Mouse (Mus musculus) adrenal gland, postnatal 36 days (tissue): ENCODE data around the gene Slc44a5. TPM values are rescaled to one million over a fixed set of nuclear protein-coding genes. Genes with fewer than 3 reads are reported as not detected.
"Not testable (repeated sequence)": the region's sequence is repeated elsewhere in the genome, so short reads cannot be mapped to it uniquely, and the experiment has no call there.

Experiments used
- DNase-seq, 2 experiments: peaks; one replicate each; pipeline ENCODE4 v3.0.0; 2021; ENCODE audit warnings: mixed read lengths in 1 of 2
- total RNA-seq, 2 experiments: library from RNA; stranded (reverse); gene quantifications; 2 replicates each; pipeline ENCODE4 v1.2.3; 2021

Gene Slc44a5
- total RNA-seq, 2 experiments from 2014 or later, result 0.07 TPM

DNA sequence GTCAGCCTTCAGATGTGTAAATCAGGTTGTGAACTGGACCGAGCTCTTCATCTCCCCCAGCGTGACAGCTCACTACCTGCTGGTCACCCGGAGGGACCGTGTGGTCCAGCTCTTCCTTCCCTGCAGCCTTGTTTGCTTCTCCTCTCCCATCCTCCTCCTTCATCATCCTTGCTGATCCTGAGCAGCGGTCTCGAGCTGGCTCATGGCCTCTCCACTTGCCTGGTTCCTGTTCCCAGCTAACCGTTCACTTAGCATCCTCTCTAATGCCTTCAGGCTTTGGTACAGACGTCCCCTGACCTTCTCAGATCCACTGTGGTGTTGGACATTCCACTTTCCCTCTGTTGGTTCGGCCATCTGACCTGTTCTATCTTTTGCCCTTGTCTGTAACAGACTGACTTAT is 128.4 kb downstream of the Slc44a5 start:
- DNase-seq, result no peak

DNA sequence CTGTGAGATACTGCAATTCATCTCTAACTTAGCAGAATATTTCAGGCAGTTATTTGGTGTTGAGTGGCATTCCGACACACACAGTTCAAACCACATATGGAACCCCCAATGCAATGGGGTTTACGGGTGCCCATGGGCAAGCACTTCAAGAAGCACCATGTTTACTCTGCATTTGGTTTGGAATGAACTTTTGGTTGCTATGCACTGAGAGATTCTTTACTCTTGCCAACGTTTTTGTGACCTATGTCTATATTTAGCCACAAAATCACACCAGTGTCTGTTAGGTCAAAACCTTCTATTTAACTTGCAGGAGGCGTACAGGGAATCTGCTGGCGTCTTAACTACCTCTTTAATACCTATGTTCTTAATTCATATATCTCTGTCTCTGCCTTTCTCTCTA is 137.3 kb downstream of the Slc44a5 start:
- DNase-seq, result no peak

DNA sequence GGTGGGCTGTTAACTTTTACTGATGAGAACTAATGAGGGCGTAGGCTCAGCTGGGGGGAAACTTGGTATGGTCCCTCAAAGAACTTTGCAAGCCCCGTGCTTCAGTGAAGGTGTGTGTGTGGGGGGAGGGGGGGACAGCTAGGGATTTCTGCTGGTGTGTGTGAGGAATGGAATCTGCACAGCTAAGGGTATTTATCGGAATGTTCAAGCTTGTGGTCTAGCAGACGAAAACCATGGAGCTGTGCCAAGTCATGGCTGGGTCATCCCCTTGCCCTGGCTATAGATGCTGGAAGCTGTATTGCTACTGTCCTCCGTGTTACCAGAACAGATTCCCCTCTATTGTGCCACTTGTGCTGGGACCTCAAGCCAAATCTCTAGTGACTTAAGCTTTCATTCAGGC is 138.0 kb downstream of the Slc44a5 start:
- DNase-seq, result no peak

DNA sequence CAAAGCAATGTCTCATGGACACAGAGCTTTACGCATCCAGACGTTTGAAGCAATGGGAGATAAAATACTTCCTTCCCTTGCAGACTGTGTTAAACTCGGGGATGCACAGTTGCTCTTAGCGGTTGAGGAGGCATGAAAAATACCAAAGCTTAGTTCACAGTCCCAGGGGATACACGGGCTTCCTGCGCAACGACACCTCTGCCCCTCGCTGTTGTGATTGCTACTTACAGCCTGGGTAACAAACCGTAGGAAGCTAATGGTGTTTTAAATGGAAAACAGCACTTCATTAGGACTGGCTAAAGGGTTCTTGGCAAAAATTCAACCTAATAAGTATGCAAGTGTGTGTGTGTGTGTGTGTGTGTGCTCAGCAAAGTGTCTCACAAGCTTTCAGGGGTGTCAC is 141.8 kb downstream of the Slc44a5 start:
- no peak for DNase-seq

DNA sequence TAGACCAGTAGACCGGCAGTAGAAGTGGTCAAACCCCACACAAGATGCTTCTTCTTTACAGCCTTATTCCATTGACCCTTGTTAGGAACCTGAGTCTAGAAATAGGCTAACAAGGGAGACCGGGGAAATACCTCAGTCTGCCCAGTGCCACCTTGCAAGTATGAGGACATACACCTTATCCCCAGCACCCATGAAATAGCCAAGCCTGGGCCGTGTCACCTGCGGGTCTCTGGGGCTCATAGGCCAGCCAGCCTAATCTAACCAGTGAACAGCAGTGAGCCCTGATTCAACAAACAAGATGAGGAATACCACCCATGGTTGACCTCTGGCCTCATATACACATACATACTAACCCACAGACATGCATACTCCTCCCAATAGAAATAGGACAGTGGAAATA is 142.2 kb downstream of the Slc44a5 start:
- DNase-seq, result no peak

DNA sequence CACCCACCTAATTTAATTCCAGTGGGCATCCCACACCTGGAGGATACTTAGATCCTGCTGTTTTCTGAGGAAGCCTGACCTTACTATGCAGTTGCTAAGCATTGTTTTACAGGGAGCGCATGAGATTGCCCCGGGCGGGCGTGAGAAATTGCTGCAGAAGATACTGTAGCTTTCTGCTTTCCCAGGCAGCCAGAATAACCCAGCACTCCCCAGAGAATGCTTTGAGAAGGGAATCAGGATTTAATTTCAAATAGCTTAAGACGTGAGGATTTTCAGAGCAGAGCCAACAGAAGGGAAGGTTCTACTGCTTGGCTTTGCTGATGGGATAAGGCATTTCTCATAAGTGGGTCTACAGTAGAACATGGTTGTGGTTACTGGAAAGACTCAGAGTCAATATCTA is 142.8 kb downstream of the Slc44a5 start:
- no peak for DNase-seq

DNA sequence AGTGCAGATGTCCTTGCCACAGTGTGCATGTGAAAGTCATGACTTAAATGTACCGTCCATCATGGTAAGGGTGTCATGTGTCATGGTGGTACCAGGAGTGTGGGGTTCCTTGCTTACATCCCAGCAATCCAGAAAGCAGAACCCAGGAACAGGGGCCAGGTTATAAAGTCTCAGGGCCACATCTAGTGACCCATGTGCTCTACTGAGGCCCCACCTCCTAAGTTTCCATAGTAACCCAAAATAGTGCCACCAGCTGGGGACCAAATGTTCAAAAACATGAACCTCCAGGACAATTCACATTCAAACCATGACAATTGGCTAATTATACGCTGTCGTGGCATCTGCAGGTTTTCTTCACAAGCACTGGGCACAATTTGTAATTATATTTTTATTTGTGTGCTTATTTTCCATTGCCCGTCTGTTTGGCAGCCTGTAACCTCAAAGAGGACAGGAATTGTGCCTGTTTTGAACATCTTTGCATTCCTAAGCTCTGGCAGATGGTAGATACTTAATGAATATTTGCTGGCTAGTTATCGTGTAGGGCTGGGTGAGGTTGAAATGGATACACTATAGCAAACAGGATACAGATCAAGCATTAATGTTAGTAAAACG is 145.9 kb downstream of the Slc44a5 start:
- no peak for DNase-seq

DNA sequence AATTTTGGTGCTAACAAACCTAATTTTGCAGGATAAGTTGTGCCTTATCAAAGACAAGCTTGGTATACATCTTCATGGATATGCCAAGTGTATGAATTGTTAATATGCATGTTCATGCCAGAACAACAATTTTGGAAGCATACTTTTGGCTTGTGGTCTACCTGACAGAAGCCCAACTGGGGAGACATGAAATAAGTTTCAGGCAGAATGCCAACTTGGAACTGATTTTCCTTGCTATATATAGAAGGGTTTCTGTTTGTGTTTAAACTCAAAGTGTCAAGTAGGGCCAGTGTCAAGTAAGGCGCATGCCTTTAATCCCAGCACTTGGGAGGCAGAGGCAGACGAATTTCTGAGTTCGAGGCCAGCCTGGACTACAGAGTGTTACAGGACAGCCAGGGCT is 149.3 kb downstream of the Slc44a5 start:
- no peak for DNase-seq

DNA sequence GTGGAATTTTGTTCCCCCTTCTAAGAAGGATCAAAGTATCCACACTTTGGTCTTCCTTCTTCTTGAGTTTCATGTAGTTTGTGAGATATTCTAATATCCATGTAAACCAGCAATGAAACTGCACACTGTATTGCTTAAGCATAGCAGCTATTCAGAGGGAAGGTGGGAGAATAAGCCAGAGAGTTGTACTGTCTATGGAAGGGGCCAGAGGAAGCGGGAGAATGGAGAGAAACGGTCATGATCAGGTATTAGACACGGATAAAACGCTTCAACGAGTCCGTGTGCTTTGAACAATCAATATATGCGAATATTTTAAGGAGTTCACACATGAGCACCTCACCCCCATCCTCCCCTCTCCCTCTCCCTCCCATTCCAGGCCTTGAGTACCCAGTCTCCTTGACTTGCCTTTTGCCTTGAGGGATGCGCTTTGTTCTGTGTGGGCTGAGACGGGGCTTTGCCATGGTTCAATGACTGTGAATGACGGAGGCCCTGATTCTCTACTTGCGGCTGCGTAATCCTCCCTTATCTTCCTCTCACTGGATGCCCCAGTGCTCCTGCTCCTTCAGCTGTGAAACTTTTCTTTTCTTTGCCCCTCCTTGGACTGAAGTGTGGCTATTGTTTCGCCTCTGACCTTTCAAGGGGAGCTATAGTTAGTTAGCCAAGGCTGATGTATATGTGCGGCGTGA is 151.8 kb downstream of the Slc44a5 start:
- no peak for DNase-seq

DNA sequence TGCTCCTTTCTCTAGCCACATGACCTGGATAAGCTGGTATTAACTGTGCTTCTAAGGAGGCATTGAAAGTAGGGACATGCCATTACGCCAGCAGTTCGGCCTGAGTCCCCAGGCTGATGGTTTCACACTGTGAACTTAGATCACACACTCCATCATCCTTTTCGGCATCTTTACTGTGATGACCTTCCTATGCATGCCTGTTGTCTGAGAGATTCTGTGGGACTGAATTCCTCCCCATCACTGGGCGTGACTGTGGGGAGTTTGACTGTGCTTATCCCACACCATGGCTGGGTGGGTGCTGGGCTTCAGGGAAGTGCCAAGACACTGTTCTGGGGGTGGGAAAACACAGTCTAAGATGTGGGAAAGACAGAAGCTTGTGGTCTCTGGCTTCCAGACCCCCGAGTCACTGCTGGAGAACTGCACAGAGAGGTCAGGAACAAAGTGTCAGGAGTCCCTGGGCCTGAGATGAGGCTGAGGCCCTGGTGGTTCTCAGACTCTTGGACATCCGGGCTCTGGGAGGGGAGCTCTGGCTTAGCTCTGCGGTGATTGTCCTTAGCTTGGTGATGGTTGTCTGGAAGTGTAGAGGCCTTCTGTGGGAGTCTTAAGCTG is 152.6 kb downstream of the Slc44a5 start:
- DNase-seq, result no peak

DNA sequence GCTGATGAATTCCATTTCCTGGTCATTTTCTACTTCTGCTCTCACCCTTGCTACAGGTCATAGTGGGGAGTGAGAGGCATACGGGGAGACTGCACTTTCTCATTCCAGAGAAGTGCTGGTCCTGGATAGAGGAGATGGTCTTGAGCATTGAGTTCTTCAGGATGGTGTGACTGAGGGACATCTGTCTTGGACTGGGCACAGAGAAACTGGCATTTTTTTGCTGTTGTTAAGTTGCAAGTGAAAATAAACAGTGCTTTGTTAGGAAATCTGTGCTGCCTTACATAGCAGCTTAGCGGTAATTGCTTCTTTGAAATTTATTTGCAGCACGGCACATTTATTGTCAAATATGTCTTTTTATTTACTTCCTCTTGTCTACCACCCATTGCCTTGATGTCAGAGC is 154.0 kb downstream of the Slc44a5 start:
- DNase-seq, result no peak

DNA sequence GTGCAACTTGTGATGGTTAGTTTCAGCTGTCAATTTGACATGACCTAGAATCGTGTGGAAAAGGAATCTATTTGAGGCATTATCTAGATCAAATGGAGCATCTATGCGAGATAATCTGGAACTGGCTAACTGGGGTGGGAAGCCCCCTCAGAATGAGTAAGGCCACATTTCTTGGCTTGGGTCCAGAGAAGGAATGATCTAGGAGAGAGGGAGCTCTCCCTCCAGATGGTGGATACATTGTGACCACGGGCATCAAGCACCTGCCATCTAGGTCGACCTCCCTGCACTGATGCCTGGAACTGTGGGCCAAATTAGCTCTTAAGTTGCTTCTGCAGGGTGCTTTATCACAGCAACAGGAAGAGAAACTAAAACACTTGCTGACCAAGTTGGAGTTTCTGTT is 155.8 kb downstream of the Slc44a5 start:
- DNase-seq, result no peak

DNA sequence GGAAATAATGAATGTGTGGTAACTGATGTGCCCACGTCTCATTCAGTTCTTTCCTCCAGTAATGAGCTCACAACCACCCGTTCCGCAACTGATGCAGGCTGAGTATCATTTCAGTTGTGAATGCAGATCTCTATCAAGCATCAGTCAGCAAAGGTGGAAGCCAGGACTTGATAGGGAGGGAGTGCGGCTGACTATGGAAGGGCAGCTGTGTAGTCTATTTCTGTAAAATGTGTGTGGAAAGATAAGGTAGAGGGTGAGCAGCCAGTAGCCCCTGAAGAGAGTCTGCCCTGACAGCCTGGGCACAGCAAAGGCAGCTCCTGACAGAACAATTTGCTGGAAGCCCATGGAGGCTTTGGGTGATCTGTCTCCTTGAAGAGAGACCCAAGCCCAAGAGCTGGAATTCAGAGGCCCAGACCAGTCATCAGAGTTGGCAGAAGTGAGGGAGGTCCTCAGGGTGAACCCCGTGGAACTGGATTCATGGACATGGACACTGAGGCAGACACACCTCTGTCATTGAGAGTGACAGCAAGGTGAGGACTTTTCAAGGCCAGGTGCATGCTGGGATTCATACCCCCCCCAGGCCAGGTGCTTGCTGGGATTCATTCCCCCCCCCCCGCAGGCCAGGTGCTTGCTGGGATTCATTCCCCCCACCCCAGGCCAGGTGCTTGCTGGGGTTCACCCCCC is 157.3 kb downstream of the Slc44a5 start:
- no peak for DNase-seq

DNA sequence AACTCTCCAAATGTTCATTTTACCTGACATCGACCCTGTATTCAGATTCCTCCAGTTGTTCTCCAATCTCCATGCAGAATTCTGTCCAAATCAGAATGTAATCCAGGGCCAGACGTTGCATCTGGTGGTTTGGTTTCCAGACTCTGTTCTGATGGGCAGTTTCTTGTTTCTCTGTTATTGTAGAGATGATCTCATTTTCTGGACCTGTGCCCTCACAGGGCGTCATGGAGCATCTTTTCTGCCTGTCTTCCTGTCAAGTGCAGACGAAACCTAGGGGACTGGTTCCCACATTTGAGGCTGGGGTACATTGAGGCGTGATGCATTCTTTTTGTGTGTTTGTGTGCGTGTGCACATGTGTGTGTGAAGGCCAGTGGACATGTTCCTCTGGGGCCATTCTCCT is 160.8 kb downstream of the Slc44a5 start:
- DNase-seq, result no peak

DNA sequence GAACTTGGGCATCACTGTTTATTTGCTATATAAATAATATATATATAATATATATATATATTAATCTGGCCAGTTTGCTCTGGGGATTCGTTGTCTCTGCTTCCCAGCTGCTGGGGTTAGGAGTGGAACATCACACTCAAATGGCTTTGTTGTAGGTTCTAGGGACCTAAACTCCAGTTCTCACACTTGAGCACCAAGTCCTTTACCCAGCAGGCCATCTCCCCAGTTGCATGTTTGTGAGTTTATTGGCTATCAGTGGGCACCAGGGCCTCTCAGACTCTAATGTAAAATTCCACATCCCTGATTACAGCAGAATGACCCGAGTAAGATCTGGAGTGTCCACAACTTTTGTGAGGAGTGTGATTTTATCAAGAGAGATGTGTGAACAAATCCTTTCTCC is 161.5 kb downstream of the Slc44a5 start:
- DNase-seq, result no peak

DNA sequence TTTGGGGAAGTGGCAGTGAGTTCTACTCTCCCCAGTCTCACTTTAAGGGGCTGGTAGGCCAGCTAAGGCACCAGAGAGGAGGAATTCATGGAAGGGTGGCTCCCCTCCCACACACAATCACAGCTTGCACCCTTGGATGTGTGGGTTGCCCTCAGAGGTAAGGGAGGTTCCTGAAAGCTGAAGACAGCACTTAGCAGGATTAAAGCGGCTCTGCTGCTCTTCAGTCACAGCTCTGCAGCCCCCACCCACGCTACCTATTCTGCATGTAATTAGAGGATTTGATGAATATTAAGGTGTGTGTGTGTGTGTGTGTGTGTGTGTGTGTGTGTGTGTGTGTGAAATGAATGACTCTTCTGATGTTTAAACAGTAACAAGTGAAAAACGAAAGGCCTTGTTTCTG is 163.3 kb downstream of the Slc44a5 start:
- DNase-seq, result no peak

DNA sequence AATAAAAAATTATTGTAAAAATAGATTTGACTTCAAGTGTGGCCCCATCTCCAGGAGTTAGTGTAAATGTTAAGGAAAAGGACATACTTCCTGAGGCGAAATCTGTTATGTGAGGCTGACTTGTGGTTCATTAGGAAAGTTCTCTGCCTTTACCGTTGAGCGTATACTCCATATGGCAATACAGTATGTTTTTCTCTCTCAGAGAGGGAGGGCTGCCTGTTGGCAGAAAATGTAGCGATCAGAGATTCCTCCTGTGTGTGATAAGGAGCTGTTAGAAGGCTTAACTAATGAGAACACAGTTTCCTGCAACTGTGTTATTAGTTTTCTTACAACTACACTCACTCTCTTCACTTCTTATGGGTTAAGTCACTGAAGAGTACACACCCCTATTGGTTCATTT is 168.1 kb downstream of the Slc44a5 start:
- no peak for DNase-seq

DNA sequence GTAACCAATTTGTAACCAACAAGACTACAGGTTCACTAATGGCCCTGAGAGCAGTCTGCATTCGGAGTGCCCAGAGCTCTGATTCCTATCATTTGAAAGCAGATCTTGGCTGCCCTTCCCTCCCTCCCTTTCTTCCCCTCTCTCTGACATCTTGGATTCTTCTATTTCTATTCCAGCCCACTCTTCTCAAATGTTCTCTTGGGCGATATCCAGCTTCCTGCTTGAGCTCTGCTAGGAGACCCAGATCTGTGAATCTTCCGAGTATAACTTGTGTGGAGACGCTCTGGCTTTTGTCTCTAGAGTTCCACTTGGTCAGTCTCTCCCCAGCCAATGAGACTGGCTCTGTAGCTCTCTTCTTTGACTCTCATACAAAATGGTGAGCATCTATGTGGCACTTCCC is 169.4 kb downstream of the Slc44a5 start:
- no peak for DNase-seq

DNA sequence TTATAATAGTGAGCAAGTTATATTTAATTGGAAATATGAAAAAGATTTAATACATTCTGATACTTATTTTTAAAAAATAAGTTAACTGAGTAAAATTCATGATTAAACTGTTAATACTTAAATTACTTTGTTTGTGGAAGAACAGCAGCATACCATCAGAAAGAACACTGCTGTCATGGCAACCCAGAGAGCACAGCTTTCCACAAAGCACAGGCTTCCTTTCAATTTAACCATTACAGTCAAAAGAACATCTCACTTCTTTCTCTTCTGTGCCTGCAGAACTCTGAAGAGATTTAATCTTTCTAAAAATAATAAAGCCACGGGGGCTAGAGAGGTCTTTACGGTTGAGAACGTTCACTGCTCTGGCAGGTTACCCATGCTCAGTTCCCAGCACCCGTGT is 172.5 kb downstream of the Slc44a5 start:
- no peak for DNase-seq

DNA sequence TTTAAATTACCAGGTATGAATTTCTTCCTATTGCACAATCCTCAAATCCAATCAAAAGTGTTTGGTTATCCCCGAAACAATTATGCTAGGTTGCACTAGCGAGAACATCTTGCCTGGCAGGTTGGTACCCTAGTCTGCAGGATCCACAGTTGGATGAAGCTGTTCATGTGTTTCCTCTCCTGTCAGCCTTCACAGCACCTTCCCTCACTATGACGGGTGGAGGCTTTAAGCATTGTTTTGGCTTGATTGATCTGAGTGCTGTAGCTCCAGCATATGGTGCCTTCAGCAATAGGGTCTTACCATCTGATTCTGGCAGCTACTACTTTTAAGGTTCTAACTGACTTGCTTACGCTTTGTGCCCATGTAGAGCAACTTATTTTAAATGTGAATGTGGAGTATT is 176.5 kb downstream of the Slc44a5 start:
- DNase-seq, result no peak

DNA sequence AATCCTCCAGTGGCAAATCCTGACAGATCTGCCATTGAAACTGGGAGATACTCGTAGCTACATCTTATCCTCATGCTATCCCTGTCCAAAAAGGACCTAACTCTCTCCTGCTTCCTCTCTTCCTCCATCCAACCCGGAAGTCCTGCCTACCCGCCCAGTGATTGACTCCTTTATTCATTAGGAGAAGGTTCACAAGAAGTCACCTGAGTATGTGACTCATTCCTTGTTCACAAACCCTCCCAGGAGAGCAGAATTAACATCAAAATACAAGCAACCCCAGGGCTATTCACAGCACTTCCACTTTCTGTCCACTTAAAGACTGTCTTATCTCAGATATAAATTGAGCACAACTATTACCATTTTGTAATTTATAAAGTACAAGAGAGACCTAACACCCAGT is 180.3 kb downstream of the Slc44a5 start:
- DNase-seq, result not testable (repeated sequence)

DNA sequence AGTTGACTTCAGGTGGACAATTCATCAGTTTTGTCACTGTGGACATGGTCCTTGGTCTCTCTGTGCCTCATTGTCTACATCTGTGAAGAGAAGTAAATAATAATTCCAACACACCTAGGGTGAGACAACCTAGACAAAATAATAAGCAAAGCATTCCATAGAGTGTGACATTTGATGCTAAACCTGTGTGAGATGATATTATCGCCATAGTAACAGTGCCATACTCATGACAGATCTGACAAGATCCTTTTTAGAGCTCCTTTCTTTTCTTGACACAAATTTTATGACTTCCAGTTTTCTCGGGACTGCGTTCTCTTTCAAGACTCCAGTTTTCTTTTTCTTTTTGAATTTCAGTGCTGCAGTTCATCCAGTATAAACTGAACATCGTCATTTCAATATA is 192.6 kb downstream of the Slc44a5 start:
- no peak for DNase-seq

DNA sequence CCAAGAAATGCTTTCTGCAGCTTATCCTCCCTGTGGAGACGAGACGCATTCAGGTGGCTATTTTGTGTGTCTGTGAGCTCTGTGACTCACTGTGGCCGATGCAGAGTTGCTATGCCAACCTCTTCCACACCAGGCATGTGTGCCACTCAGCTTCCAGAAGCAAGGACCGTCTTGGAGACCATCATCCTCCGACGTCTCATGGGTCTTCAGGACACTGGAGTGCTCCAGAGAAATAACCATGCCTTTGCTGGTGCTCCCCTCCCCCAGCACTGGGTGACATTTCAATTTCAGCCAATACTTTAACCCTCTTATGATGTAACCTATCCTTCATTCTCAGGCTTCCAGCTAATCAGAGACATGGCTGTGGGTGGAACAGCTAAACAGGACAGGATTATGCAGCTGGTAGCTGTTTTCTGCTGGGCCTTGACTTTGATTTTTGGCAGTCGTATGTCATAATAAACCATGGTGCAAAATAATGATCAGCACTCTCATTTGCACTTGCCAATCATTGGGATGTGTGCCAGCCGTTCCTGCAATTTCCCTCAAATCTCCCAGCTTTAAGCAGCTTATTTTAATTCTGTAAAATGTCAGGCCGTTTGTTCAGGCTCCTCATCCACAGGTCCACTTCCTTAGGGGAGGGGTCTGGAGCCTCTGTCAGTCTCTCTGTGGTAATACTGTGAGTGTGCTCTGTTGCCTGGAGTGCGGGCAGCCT is 198.8 kb downstream of the Slc44a5 start:
- no peak for DNase-seq
